Mouse (Mus musculus) neural tube, embryonic 14.5 days (tissue): ENCODE measurements around the gene Ccdc194. TPM values are rescaled to one million over a fixed set of nuclear protein-coding genes. Genes with fewer than 3 reads are reported as not detected.
A peak's percentile ranks its signal among the peaks of the same experiment; 100 is the strongest.

Source experiments
- ATAC-seq: fragments of 200-750 bp; cut with Nextera tagmentation; 2 replicates; pipeline ENCODE4 v1.8.0; 2017; ENCODE audit warnings: low read depth, mild to moderate bottlenecking, moderate TSS enrichment, moderate library complexity
- H3K27ac ChIP-seq: fragments of 300-500 bp; sonication (generic); 2 replicates; pipeline ENCODE4 v1.5.1; 2014; ENCODE audit warnings: low read depth, mild to moderate bottlenecking, control low read depth, low read length, moderate library complexity, mixed read lengths
- H3K27me3 ChIP-seq: fragments of 300-500 bp; sonication (generic); 2 replicates; pipeline ENCODE4 v1.6.1; 2014; ENCODE audit warnings: low read length; ENCODE audit not compliant: control insufficient read depth, insufficient read depth
- H3K36me3 ChIP-seq: fragments of 300-500 bp; sonication (generic); 2 replicates; pipeline ENCODE4 v1.6.1; 2014; ENCODE audit warnings: low read length, mixed read lengths; ENCODE audit not compliant: control insufficient read depth, insufficient read depth
- H3K4me1 ChIP-seq: fragments of 300-500 bp; sonication (generic); 2 replicates; pipeline ENCODE4 v1.6.1; 2014; ENCODE audit warnings: low read length; ENCODE audit not compliant: control insufficient read depth, insufficient read depth
- H3K4me2 ChIP-seq: fragments of 300-500 bp; sonication (generic); 2 replicates; pipeline ENCODE4 v1.6.1; 2014; ENCODE audit warnings: mild to moderate bottlenecking, low read depth, low read length, control low read depth
- H3K4me3 ChIP-seq: fragments of 300-500 bp; sonication (generic); 2 replicates; pipeline ENCODE4 v1.5.1; 2014; ENCODE audit warnings: low read depth, low read length, control low read depth, mixed read lengths
- H3K9ac ChIP-seq: fragments of 300-500 bp; sonication (generic); replicated peaks from 2 replicates; pipeline ENCODE4 v1.6.1; 2014; ENCODE audit warnings: low read depth, mild to moderate bottlenecking, control low read depth, low read length, mixed read lengths
- H3K9me3 ChIP-seq: fragments of 300-500 bp; sonication (generic); 2 replicates; pipeline ENCODE4 v1.6.1; 2016; ENCODE audit warnings: low read length; ENCODE audit not compliant: control insufficient read depth
- WGBS: fragments of 180-500 bp; shearing (Covaris S2); extraction: QIAGEN DNeasy Blood & Tissue Kit; methylation state at CpG from one replicate; pipeline ENCODE4 v1.1.7; 2014; 5-methylcytosine and 5-hydroxymethylcytosine counted together
- polyA plus RNA-seq: library from polyadenylated mRNA; unstranded; fragments of >200 nt; fragmentation: Nextera tagmentation; extraction: Ambion mirVana; gene quantifications from 2 replicates; pipeline ENCODE4 v1.2.1, GENCODE M21; 2014

Gene Ccdc194
- polyA plus RNA-seq, 1 experiment from 2014 or later = not detected

GRCm38 (mm10) chr8:71505979-71506378 lies 19.5 kb downstream of the Ccdc194 start:
- WGBS = 82% methylated on average over 4 of the region's 4 CpGs
- H3K27me3 ChIP-seq = peaks cover 32% of the 10 kb centered on the region

GRCm38 (mm10) chr8:71505326-71505725 lies 20.2 kb downstream of the Ccdc194 start:
- no peaks in the 10 kb centered on the region for H3K9me3 ChIP-seq
- ATAC-seq = no peak
- peaks cover 32% of the 10 kb centered on the region for H3K27me3 ChIP-seq
- H3K4me2 ChIP-seq = no peak overlapping the region
- 93% methylated on average over 4 of the region's 4 CpGs for WGBS
- no peaks in the 10 kb centered on the region for H3K36me3 ChIP-seq
- H3K27ac ChIP-seq = no peak overlapping the region
- H3K9ac ChIP-seq = no peak overlapping the region
- no peak overlapping the region for H3K4me3 ChIP-seq
- H3K4me1 ChIP-seq = no peaks in the 10 kb centered on the region

More at GRCm38 (mm10) chr8:71505979-71506378, 19.5 kb downstream of the Ccdc194 start:
- Histone ChIP-seq H3K27ac (no peak overlapping the region), H3K4me3 (no peak overlapping the region), H3K4me2 (no peak overlapping the region), H3K9ac (no peak overlapping the region), H3K4me1 (no peaks in the 10 kb centered on the region), H3K9me3 (no peaks in the 10 kb centered on the region), H3K36me3 (no peaks in the 10 kb centered on the region)
- no peak for ATAC-seq

DNA sequence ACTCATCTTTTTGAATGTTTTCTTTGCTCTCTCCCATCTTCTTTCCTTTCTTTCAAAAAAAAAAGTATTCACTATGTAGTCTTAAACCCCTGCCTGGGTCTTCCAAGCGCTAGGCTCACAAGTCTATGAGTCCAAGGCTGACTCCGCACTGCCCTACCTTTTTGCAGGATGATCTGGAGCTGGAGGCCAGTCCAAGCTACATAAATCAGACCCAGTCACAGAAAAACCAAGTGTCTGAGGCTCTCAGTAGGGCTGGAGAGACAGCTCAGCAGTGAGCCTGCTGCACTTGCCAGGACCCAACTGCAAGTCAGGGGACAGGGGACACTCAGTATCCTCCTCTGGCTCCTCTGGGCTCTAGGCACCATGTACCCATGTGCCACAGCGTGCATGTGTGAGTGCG lies 21.2 kb downstream of the Ccdc194 start:
- H3K36me3 ChIP-seq = no peaks in the 10 kb centered on the region
- ATAC-seq = no peak
- no peak overlapping the region for H3K27ac ChIP-seq
- H3K4me1 ChIP-seq = no peaks in the 10 kb centered on the region
- WGBS = 85% methylated on average over 4 of the region's 4 CpGs
- peaks cover 32% of the 10 kb centered on the region for H3K27me3 ChIP-seq
- H3K9ac ChIP-seq = no peak overlapping the region
- H3K4me2 ChIP-seq = no peak overlapping the region
- H3K4me3 ChIP-seq = no peak overlapping the region
- H3K9me3 ChIP-seq = no peaks in the 10 kb centered on the region

GRCm38 (mm10) chr8:71498816-71499690 lies 26.5 kb downstream of the Ccdc194 start:
- H3K27me3 ChIP-seq = no peaks in the 10 kb centered on the region
- H3K36me3 ChIP-seq = no peaks in the 10 kb centered on the region
- no peaks in the 10 kb centered on the region for H3K9me3 ChIP-seq
- no peak overlapping the region for H3K4me3 ChIP-seq
- 45% methylated on average over 15 of the region's 16 CpGs for WGBS
- H3K4me2 ChIP-seq = no peak overlapping the region
- H3K27ac ChIP-seq = no peak overlapping the region
- no peaks in the 10 kb centered on the region for H3K4me1 ChIP-seq
- no peak overlapping the region for H3K9ac ChIP-seq
- ATAC-seq = no peak

DNA sequence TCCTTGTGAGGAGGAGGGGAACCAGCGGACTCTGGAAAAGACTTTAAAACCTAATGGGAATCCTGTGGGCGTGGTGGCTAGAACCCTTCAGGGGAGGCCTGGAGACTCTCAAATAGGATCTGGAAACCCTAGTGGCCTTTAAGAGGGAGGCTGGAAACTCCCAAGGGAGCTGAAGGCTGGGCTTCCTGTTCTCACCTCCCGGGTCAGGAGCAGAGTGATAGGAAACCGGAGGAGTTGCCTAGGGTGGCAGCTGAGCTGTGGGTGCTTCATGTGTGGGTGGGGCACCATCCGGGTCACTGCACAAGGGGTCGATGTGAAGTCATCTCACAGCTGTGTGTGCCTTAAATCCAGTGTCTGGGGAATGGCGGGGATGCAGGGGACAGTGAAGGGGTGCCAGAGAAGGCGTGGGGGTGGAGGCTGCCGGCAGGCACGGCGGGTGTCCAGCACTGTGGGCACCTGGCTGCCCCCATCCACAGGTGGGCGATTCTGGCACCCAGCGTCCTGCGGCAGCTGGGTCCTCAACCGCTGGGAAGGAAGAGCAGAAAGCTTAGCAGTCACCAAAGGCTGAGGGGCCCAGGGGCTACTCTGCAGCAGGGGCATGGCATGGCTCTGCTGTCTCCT lies 27.5 kb downstream of the Ccdc194 start:
- Histone ChIP-seq H3K4me3 (no peak overlapping the region), H3K9ac (no peak overlapping the region), H3K4me2 (no peak overlapping the region), H3K9me3 (no peaks in the 10 kb centered on the region), H3K36me3 (no peaks in the 10 kb centered on the region), H3K27me3 (no peaks in the 10 kb centered on the region), H3K4me1 (no peaks in the 10 kb centered on the region), H3K27ac (no peak overlapping the region)
- 35% methylated on average over 15 of the region's 15 CpGs for WGBS
- ATAC-seq = no peak

DNA sequence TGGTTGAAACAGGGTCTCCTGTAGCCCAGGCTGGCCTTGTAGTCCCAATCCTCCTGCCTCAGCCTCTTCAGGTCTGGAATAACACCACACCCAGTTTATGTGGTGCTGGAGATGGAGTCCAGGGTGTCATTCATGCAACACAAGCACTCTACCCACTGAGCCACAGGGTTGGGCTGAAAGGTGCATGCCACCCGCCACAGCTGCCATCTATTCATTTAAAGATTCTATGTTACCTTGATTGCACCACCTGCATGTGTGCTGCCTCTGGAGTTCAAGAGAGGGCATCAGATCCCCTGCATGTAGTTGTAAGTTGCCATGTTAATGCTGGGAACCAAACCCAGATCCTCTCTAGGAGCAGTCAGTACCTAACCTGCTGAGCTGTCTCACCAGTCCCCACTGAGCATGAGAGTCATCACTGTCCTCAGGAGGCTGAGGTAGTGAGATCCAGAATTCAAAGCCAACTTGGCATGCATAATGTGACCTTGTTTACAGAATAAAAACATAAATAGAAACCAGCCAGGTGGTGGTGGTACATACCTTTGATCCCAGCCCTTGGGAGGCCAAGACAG lies 28.4 kb downstream of the Ccdc194 start:
- H3K36me3 ChIP-seq = peaks cover 7% of the 10 kb centered on the region; the same call in 1 of the 2 replicates
- no peaks in the 10 kb centered on the region for H3K4me1 ChIP-seq
- ATAC-seq = no peak
- H3K4me3 ChIP-seq = no peak overlapping the region
- H3K27me3 ChIP-seq = no peaks in the 10 kb centered on the region
- H3K27ac ChIP-seq = no peak overlapping the region; the same call in 1 of the 2 replicates
- no peaks in the 10 kb centered on the region for H3K9me3 ChIP-seq
- no peak overlapping the region for H3K9ac ChIP-seq
- H3K4me2 ChIP-seq = no peak overlapping the region
- 88% methylated on average over 1 of the region's 1 CpGs for WGBS

- Histone ChIP-seq H3K36me3 (peaks cover 8% of the 10 kb centered on the region; the same call in 1 of the 2 replicates), H3K27me3 (no peaks in the 10 kb centered on the region), H3K4me2 (no peak overlapping the region), H3K27ac (peak overlapping the region; percentile 28; the same call in 1 of the 2 replicates), H3K9ac (no peak overlapping the region), H3K9me3 (no peaks in the 10 kb centered on the region), H3K4me3 (no peak overlapping the region), H3K4me1 (no peaks in the 10 kb centered on the region)
- 46% methylated on average over 11 of the region's 11 CpGs for WGBS
- ATAC-seq = no peak
These were observed 29.0 kb downstream of the Ccdc194 start for GRCm38 (mm10) chr8:71496481-71496880.

DNA sequence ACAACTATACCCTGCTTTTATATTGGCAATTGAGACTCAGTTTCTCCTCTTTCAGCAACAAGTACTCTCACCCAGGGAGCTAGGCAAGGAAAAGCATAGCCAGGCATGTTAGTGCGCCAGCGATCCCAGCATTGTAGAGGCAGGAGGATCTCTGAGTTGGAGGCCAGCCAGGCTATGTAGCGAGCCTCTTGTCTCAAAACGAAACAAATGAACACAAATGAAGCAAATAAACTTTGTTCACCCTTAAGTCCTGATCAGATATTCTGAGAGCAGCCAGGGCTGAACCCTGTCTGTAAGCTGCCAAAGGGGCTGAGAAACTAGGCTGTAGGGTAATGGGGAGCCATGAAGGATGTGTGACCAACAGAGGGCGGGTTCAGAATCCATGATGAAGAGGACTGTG lies 29.7 kb downstream of the Ccdc194 start:
- Histone ChIP-seq H3K9ac (no peak overlapping the region), H3K4me2 (no peak overlapping the region), H3K27me3 (no peaks in the 10 kb centered on the region), H3K27ac (no peak overlapping the region), H3K4me3 (no peak overlapping the region), H3K9me3 (no peaks in the 10 kb centered on the region), H3K36me3 (peaks cover 8% of the 10 kb centered on the region; the same call in 1 of the 2 replicates), H3K4me1 (no peaks in the 10 kb centered on the region)
- WGBS = 90% methylated on average over 5 of the region's 5 CpGs
- ATAC-seq = no peak

DNA sequence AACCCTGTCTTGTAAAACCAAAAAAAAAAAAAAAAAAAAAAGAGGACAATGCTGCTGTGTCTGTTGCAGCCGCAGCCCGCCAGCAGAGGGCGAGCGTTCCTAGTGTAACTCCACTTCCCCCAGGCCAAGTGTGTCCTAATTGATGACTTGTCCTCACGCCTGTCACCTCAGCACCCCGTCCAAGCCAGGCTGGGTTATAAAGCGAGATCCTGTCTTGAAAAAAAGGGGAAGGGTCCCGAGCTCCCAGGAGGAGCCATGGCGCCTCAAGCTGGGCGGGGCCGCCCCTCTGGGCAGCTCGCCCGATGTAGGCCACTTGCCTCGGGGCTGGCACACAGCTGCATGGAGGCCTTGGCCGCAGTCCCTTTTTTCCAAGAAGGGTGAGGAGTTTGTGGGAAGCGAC lies 30.5 kb downstream of the Ccdc194 start:
- no peak overlapping the region for H3K4me3 ChIP-seq
- no peak overlapping the region for H3K27ac ChIP-seq
- H3K9me3 ChIP-seq = no peaks in the 10 kb centered on the region
- H3K4me2 ChIP-seq = no peak overlapping the region
- 17% methylated on average over 15 of the region's 16 CpGs for WGBS
- H3K9ac ChIP-seq = no peak overlapping the region
- no peaks in the 10 kb centered on the region for H3K27me3 ChIP-seq
- peaks cover 8% of the 10 kb centered on the region; the same call in 1 of the 2 replicates for H3K36me3 ChIP-seq
- H3K4me1 ChIP-seq = no peaks in the 10 kb centered on the region
- peak; percentile 77 for ATAC-seq
